Mouse (Mus musculus) splenic B cell, adult 2 months (primary cell): ENCODE measurements around the gene Xlr5c.
A peak's percentile ranks its signal among the peaks of the same experiment; 100 is the strongest.
"Not testable (repeated sequence)": the region's sequence is repeated elsewhere in the genome, so short reads cannot be mapped to it uniquely, and the experiment has no call there.

ENCODE experiments used
- DNase-seq: peaks from one replicate; pipeline ENCODE4 v3.0.0-alpha.2; 2011; ENCODE audit warnings: low read depth, low spot score
- H3K27me3 ChIP-seq: 2 replicates; pipeline ENCODE4 v1.6.1; 2012; ENCODE audit warnings: mild to moderate bottlenecking, low read length, moderate library complexity, mixed read lengths; ENCODE audit not compliant: control insufficient read depth, poor library complexity, insufficient read depth, severe bottlenecking
- H3K36me3 ChIP-seq: 2 replicates; pipeline ENCODE4 v1.6.1; 2012; ENCODE audit warnings: mild to moderate bottlenecking, low read length, moderate library complexity, mixed read lengths; ENCODE audit not compliant: control insufficient read depth, poor library complexity, insufficient read depth, severe bottlenecking

Gene Xlr5c

GRCm38 (mm10) chrX:73292876-73293275, at the start of gene Xlr5c, which contains the start of gene Xlr5a:
Xlr5c (minus strand) TSS chrX:73292976.
Xlr5a (minus strand) TSS chrX:73292976.
- DNase-seq, H3K27me3 ChIP-seq, H3K36me3 ChIP-seq: not testable (repeated sequence)

- peak; percentile 69 for DNase-seq
- H3K36me3 ChIP-seq, result no peaks in the 10 kb centered on the region
- no peaks in the 10 kb centered on the region for H3K27me3 ChIP-seq
Measured at GRCm38 (mm10) chrX:73342483-73342895, 49.7 kb upstream of the Xlr5c start, which contains the start of gene Zfp275. Zfp275 (plus strand) TSS chrX:73342621.

GRCm38 (mm10) chrX:73342068-73342467, 49.3 kb upstream of the Xlr5c start:
- DNase-seq, result no peak
- Histone ChIP-seq H3K36me3 (no peaks in the 10 kb centered on the region), H3K27me3 (no peaks in the 10 kb centered on the region)

DNA sequence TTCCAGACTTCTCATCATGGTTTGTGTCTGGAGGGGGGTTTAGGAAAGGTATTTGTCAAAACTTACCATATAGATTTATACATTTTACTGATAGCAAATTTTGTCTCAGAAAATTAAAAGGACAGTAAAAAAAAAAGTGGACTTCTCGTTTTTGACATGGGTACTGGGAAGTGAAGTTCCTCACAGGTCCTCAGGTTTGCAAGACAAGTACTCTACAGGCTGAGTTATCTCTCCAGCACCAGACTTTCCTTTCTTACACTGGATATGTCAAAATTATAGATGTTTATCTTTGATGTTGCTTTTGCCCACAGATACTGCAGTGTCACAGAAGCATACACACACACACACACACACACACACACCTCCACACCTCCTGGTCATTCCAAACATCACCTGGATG, 48.7 kb upstream of the Xlr5c start:
- Histone ChIP-seq H3K27me3 (no peaks in the 10 kb centered on the region), H3K36me3 (no peaks in the 10 kb centered on the region)
- DNase-seq, result no peak

DNA sequence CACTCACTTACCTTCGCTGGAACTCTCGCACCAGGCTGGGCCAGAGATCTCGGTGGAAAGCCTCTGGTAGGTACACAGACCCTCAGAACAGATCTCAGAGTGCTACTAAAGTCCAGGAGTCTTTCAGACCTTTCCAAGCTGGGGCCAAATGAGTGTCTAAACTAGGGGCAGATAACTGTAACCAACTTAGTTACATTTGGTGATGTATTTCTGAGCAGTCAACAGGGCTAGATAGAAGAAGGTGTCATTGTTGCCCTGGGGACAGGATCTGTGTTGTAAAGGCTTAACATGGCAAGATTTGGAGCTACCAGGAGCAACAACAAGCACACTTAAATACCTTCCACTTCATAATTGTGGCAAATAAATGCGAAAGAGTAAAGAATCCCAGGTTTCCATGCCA, 44.0 kb upstream of the Xlr5c start, which contains the start of gene Gm45015:
Gm45015 (minus strand) TSS at position 101 of the 400 bp plus-strand sequence.
- no peak for DNase-seq
- no peaks in the 10 kb centered on the region for H3K36me3 ChIP-seq
- H3K27me3 ChIP-seq, result no peaks in the 10 kb centered on the region

- Histone ChIP-seq H3K27me3 (no peaks in the 10 kb centered on the region), H3K36me3 (no peaks in the 10 kb centered on the region)
- no peak for DNase-seq
Measured at GRCm38 (mm10) chrX:73333548-73333947, 40.8 kb upstream of the Xlr5c start.

DNA sequence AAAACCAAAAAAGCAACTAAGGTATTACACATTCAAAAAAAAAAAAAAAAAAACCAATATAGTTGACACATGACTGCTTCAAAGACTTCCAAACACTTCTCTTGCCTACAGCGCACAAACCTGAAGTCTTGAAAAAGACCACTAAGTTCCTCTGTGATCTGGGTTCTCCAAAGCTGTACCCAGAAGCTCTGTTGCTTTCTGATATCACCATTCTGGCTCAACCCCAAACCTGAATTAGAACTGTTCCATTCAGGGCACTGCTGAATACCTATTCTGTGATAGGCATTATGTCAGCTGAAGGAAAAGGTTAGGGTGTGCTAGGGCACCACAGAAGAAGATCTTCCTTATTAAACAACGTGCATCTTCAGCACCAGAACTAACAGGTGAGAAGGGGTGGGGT, 34.4 kb upstream of the Xlr5c start:
- DNase-seq, result no peak
- no peaks in the 10 kb centered on the region for H3K27me3 ChIP-seq
- H3K36me3 ChIP-seq, result no peaks in the 10 kb centered on the region

GRCm38 (mm10) chrX:73321029-73321428, 28.3 kb upstream of the Xlr5c start:
- H3K36me3 ChIP-seq, result no peaks in the 10 kb centered on the region
- DNase-seq, result no peak
- no peaks in the 10 kb centered on the region for H3K27me3 ChIP-seq

GRCm38 (mm10) chrX:73312522-73312921, 19.7 kb upstream of the Xlr5c start:
- H3K36me3 ChIP-seq, result no peaks in the 10 kb centered on the region
- DNase-seq, result peak; percentile 52
- H3K27me3 ChIP-seq, result no peaks in the 10 kb centered on the region

DNA sequence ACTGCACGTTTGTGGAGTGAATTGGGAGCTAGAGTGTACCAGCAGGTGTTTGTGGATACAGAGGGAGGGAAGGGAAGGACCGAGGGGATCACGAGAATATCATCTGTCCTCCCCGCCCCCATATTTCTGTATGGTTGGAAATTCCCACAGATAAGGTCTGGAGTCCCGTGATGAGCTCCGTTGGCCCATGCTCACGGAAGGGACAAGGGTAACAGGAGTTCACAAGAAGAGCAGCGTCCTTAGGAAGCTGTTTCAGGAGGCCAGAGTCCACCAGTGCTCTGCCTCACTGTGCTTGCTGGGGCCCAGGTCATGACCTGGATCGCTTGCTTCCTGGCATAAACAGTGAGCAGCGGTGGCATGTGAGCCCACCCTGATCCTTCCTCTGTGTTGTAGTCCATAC, 3.0 kb upstream of the Xlr5c start:
- not testable (repeated sequence) for H3K36me3 ChIP-seq, DNase-seq, H3K27me3 ChIP-seq

GRCm38 (mm10) chrX:73265270-73265669, 27.5 kb downstream of the Xlr5c start, which contains the start of gene Xlr3c:
Xlr3c (minus strand) TSS chrX:73265390.
- not testable (repeated sequence) for DNase-seq, H3K36me3 ChIP-seq, H3K27me3 ChIP-seq

GRCm38 (mm10) chrX:73262428-73262827, 30.3 kb downstream of the Xlr5c start:
- H3K27me3 ChIP-seq, DNase-seq: not testable (repeated sequence)

DNA sequence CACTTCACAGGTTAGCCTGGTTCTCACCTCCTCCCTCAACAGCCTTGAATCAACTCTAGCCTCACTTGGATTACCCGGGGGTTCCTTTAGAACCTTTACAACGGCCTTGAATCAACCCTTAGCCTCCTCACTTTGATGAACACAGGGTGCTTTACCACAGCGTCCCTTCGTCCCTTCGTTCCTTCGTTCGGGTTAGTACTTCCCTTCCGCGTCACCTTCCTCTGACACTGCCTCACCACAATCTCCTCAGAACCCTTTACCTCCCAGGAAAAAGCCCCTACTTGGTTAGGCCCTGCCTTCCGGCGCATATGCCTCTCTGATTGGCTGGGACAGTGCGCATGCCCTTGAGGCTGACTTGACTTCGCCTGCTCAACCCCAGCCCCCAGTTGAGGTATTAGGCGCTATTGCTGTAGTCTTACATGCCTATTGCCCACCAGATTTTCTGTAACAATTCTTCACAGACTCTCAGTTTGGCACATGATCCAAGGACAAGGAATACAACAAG, 49.9 kb downstream of the Xlr5c start, which contains the start of gene Xlr4c:
Xlr4c (minus strand) TSS at position 310 of the 505 bp plus-strand sequence.
- not testable (repeated sequence) for H3K27me3 ChIP-seq, DNase-seq, H3K36me3 ChIP-seq

More at GRCm38 (mm10) chrX:73262428-73262827, 30.3 kb downstream of the Xlr5c start:
- H3K36me3 ChIP-seq, result not testable (repeated sequence)
